Mouse (Mus musculus) CD8-positive naive resting alpha-beta T cell, adult 57 days (primary cell): ENCODE data around the gene Mrpl54. TPM values are rescaled to one million over a fixed set of nuclear protein-coding genes. Genes with fewer than 3 reads are reported as not detected.

Source experiments
- total RNA-seq: library from RNA; stranded (reverse); gene quantifications from one replicate; pipeline ENCODE4 v1.2.4, GENCODE M21; 2023

The Mrpl54 gene
- 123 TPM for total RNA-seq

GRCm38 (mm10) chr10:81266211-81267105 lies at the start of gene Mrpl54, which contains the start of gene Apba3:
Mrpl54 (minus strand) TSS chr10:81266934.
Apba3 (plus strand) TSS chr10:81266960.

GRCm38 (mm10) chr10:81292554-81293333 lies 26.0 kb upstream of the Mrpl54 start, which contains the start of gene Pip5k1c:
Pip5k1c (plus strand) TSS chr10:81292963.

GRCm38 (mm10) chr10:81291511-81292104 lies 24.9 kb upstream of the Mrpl54 start, which contains the start of gene Tjp3:
Tjp3 (minus strand) TSS chr10:81291581.

GRCm38 (mm10) chr10:81252424-81253419 lies 14.0 kb downstream of the Mrpl54 start, which contains the start of gene Matk:
Matk (plus strand) TSS chr10:81252935.

GRCm38 (mm10) chr10:81232580-81233225 lies 34.0 kb downstream of the Mrpl54 start, which contains the start of gene Zfr2:
Zfr2 (plus strand) TSS chr10:81233155.

GRCm38 (mm10) chr10:81230438-81231332 lies 36.0 kb downstream of the Mrpl54 start, which contains the start of gene Atcay:
Atcay (minus strand) TSS chr10:81230833.

Other genes with a start within 250 kb of the Mrpl54 start
- not detected for gene Diras1, start 241.3 kb downstream of the Mrpl54 start, total RNA-seq
- 16.8 TPM for gene Slc39a3, start 229.5 kb downstream of the Mrpl54 start, total RNA-seq
- gene Sgta, start 206.8 kb downstream of the Mrpl54 start, total RNA-seq = 52.5 TPM
- gene Thop1, start 196.9 kb downstream of the Mrpl54 start, total RNA-seq = 11.8 TPM
- not detected for gene Creb3l3, start 168.1 kb downstream of the Mrpl54 start, total RNA-seq
- gene Map2k2, start 161.0 kb downstream of the Mrpl54 start, total RNA-seq = 113 TPM
- 75.4 TPM for gene Zbtb7a, start 131.7 kb downstream of the Mrpl54 start, total RNA-seq
- gene Pias4, start 99.0 kb downstream of the Mrpl54 start, total RNA-seq = 41.2 TPM
- gene Eef2, start 90.3 kb downstream of the Mrpl54 start, total RNA-seq = 2,569 TPM
- gene Dapk3, start 83.9 kb downstream of the Mrpl54 start, total RNA-seq = 63.4 TPM
- not detected for gene 4930442H23Rik, start 83.1 kb downstream of the Mrpl54 start, total RNA-seq
- 0.37 TPM for gene Nmrk2, start 64.9 kb downstream of the Mrpl54 start, total RNA-seq
- gene Atcay, start 36.1 kb downstream of the Mrpl54 start, total RNA-seq = 0.12 TPM
- 6.8 TPM for gene Zfr2, start 33.8 kb downstream of the Mrpl54 start, total RNA-seq
- 21.5 TPM for gene Matk, start 14.0 kb downstream of the Mrpl54 start, total RNA-seq
- 27.2 TPM for gene Apba3, start within 50 bp of the Mrpl54 start, total RNA-seq
- gene Tjp3, start 24.6 kb upstream of the Mrpl54 start, total RNA-seq = 4.8 TPM
- 106 TPM for gene Pip5k1c, start 26.0 kb upstream of the Mrpl54 start, total RNA-seq
- 48.0 TPM for gene Cactin, start 54.2 kb upstream of the Mrpl54 start, total RNA-seq
- 39.9 TPM for gene Tbxa2r, start 61.8 kb upstream of the Mrpl54 start, total RNA-seq
- gene Gipc3, start 76.3 kb upstream of the Mrpl54 start, total RNA-seq = not detected
- 41.6 TPM for gene Hmg20b, start 83.5 kb upstream of the Mrpl54 start, total RNA-seq
- 4.8 TPM for gene Mfsd12, start 90.6 kb upstream of the Mrpl54 start, total RNA-seq
- 5.7 TPM for gene 4930404N11Rik, start 98.9 kb upstream of the Mrpl54 start, total RNA-seq
- gene Fzr1, start 111.6 kb upstream of the Mrpl54 start, total RNA-seq = 30.6 TPM
- 44.9 TPM for gene Dohh, start 117.5 kb upstream of the Mrpl54 start, total RNA-seq
- gene Gm48551, start 117.5 kb upstream of the Mrpl54 start, total RNA-seq = 5.8 TPM
- gene Gm48552, start 122.1 kb upstream of the Mrpl54 start, total RNA-seq = 4.2 TPM
- gene Smim24, start 126.1 kb upstream of the Mrpl54 start, total RNA-seq = 5.3 TPM
- 20.7 TPM for gene Nfic, start 188.7 kb upstream of the Mrpl54 start, total RNA-seq
- gene Celf5, start 215.8 kb upstream of the Mrpl54 start, total RNA-seq = not detected
- 216 TPM for gene Ncln, start 229.5 kb upstream of the Mrpl54 start, total RNA-seq
- 131 TPM for gene S1pr4, start 233.2 kb upstream of the Mrpl54 start, total RNA-seq